Mouse (Mus musculus) intestine, embryonic 14.5 days (tissue): Measurements from ENCODE around the gene Sbf1. TPM values are rescaled to one million over a fixed set of nuclear protein-coding genes. Genes with fewer than 3 reads are reported as not detected.
A peak's percentile ranks its signal among the peaks of the same experiment; 100 is the strongest.

Source experiments
- ATAC-seq: fragments of 200-750 bp; cut with Nextera tagmentation; replicated peaks from 2 replicates; pipeline ENCODE4 v1.8.0; 2017; ENCODE audit warnings: low read depth, moderate number of reproducible peaks, moderate TSS enrichment, moderate library complexity; ENCODE audit not compliant: low FRiP score, low TSS enrichment
- DNase-seq: peaks from one replicate; pipeline ENCODE4 v3.0.0-alpha.2; 2018; ENCODE audit warnings: low spot score
- H3K27ac ChIP-seq: fragments of 300-500 bp; sonication (generic); 2 replicates; pipeline ENCODE4 v1.5.1; 2014; ENCODE audit warnings: low read depth, mild to moderate bottlenecking, control low read depth
- H3K27me3 ChIP-seq: fragments of 300-500 bp; sonication (generic); replicated peaks from 2 replicates; pipeline ENCODE4 v1.6.1; 2014; ENCODE audit warnings: low read length, control low read depth; ENCODE audit not compliant: control insufficient read depth, insufficient read depth
- H3K36me3 ChIP-seq: fragments of 300-500 bp; sonication (generic); 2 replicates; pipeline ENCODE4 v1.6.1; 2014; ENCODE audit warnings: low read length, control low read depth; ENCODE audit not compliant: control insufficient read depth, insufficient read depth
- H3K4me1 ChIP-seq: fragments of 300-500 bp; sonication (generic); replicated peaks from 2 replicates; pipeline ENCODE4 v1.6.1; 2014; ENCODE audit warnings: low read length, control low read depth, mixed read lengths; ENCODE audit not compliant: control insufficient read depth, insufficient read depth
- H3K4me2 ChIP-seq: fragments of 300-500 bp; sonication (generic); 2 replicates; pipeline ENCODE4 v1.6.1; 2014; ENCODE audit warnings: low read length
- H3K4me3 ChIP-seq: fragments of 300-500 bp; sonication (generic); 2 replicates; pipeline ENCODE4 v1.5.1; 2014; ENCODE audit warnings: low read depth, low read length, control low read depth, mixed read lengths
- H3K9ac ChIP-seq: fragments of 300-500 bp; sonication (generic); 2 replicates; pipeline ENCODE4 v1.6.1; 2014; ENCODE audit warnings: mild to moderate bottlenecking, low read length
- H3K9me3 ChIP-seq: fragments of 300-500 bp; sonication (generic); 2 replicates; pipeline ENCODE4 v1.6.1; 2016; ENCODE audit warnings: low read length, control low read depth; ENCODE audit not compliant: control insufficient read depth
- WGBS: fragments of 180-500 bp; shearing (Covaris S2); extraction: QIAGEN DNeasy Blood & Tissue Kit; methylation state at CpG from one replicate; pipeline ENCODE4 v1.1.7; 2014; 5-methylcytosine and 5-hydroxymethylcytosine counted together
- polyA plus RNA-seq: library from polyadenylated mRNA; unstranded; fragments of >200 nt; fragmentation: Nextera tagmentation; extraction: Ambion mirVana; gene quantifications from 2 replicates; pipeline ENCODE4 v1.2.1, GENCODE M21; 2014

The Sbf1 gene
- polyA plus RNA-seq, 1 experiment from 2014 or later = 53.6 TPM

- DNase-seq = no peak
- Histone ChIP-seq H3K36me3 (peaks cover 68% of the 10 kb centered on the region), H3K9me3 (no peaks in the 10 kb centered on the region), H3K4me2 (no peak overlapping the region), H3K4me3 (no peak overlapping the region), H3K4me1 (0 out of 2 replicates have a peak, but pooled peaks cover 4% of the 10 kb centered on the region), H3K27ac (no peak overlapping the region), H3K27me3 (no peaks in the 10 kb centered on the region), H3K9ac (no peak overlapping the region)
- 35% methylated on average over 1 of the region's 1 CpGs for WGBS
- 0 out of 2 replicates have a peak, but pooled peaks have one; percentile 41 for ATAC-seq
These were observed 18.6 kb downstream of the Sbf1 start for GRCm38 (mm10) chr15:89296465-89296864.

- no peak overlapping the region for H3K27ac ChIP-seq
- 0 out of 2 replicates have a peak, but pooled peaks cover 4% of the 10 kb centered on the region for H3K4me1 ChIP-seq
- no peaks in the 10 kb centered on the region for H3K27me3 ChIP-seq
- DNase-seq (no peak), ATAC-seq (no peak)
- WGBS = 92% methylated on average over 8 of the region's 8 CpGs
- no peak overlapping the region for H3K9ac ChIP-seq
- peaks cover 66% of the 10 kb centered on the region for H3K36me3 ChIP-seq
- no peak overlapping the region for H3K4me3 ChIP-seq
- no peaks in the 10 kb centered on the region for H3K9me3 ChIP-seq
- no peak overlapping the region for H3K4me2 ChIP-seq
These were observed 19.4 kb downstream of the Sbf1 start for GRCm38 (mm10) chr15:89295580-89296165.

DNA sequence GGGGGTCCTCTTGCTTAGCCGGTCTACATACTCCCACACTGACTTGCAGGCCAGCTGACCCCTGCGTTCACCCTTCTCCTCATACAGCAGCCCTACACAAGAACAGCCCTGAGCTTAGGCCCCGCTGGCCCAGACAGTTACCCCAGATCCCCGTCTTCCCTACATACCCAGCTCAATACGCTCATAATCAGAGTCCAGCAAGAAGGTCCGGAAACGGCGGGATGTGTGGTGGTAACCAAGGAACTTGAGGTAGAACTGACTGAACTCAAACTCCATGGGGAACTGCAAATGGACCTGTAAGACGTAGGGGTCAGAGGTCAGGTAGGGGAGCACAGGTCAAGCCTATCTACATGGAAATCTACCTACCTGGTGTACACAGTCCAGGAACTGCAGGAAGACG, 21.3 kb downstream of the Sbf1 start:
- ATAC-seq (no peak), DNase-seq (no peak)
- H3K9me3 ChIP-seq = no peaks in the 10 kb centered on the region
- H3K36me3 ChIP-seq = peaks cover 69% of the 10 kb centered on the region
- WGBS = 93% methylated on average over 10 of the region's 10 CpGs
- no peak overlapping the region for H3K4me2 ChIP-seq
- no peaks in the 10 kb centered on the region for H3K27me3 ChIP-seq
- H3K4me3 ChIP-seq = no peak overlapping the region
- H3K27ac ChIP-seq = no peak overlapping the region
- H3K9ac ChIP-seq = no peak overlapping the region
- 0 out of 2 replicates have a peak, but pooled peaks cover 4% of the 10 kb centered on the region for H3K4me1 ChIP-seq

DNA sequence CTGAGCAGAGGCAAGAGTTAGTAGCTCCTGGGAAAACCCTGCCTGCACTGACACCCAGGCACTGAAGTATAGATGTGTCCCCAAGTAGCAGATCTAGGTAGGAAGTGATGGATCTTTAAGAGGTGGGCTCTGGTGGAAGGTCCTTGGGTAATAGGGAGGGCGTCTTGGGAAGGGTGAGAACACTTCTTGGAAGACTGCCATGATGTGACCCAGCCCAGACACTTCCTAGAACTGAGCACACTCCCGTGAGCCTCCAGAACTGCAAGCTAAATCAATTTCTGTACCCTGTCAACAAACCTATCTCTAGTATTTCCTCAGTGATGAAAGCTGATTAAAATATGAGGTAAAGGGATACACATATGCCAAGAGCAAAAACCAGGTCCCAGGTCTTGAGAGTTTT, 22.3 kb downstream of the Sbf1 start:
- ATAC-seq = no peak
- no peak overlapping the region for H3K4me3 ChIP-seq
- H3K27ac ChIP-seq = no peak overlapping the region
- no peak overlapping the region for H3K9ac ChIP-seq
- DNase-seq = no peak
- 0 out of 2 replicates have a peak, but pooled peaks cover 4% of the 10 kb centered on the region for H3K4me1 ChIP-seq
- H3K36me3 ChIP-seq = peaks cover 78% of the 10 kb centered on the region
- no peaks in the 10 kb centered on the region for H3K27me3 ChIP-seq
- H3K4me2 ChIP-seq = no peak overlapping the region
- WGBS = 58% methylated on average over 2 of the region's 2 CpGs
- no peaks in the 10 kb centered on the region for H3K9me3 ChIP-seq

DNA sequence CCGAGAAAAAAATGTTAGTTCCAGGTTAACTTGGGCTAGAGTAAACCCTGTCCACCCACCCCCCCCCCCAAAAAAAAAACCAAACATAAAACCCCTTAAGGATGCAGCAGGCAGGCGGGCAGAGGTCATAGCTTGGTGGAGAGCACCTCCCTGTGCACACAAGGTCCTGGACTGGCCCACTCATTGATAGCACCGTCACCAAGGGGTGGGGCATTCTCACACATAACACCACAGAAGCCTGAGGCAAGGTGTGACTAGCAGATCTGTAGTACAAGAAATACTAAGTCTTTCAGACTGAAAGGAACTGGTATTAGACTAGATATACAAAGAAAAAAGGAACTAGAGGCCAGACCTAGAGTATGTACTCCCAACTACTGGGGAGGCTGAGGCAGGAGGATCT, 23.6 kb downstream of the Sbf1 start:
- Histone ChIP-seq H3K9me3 (no peaks in the 10 kb centered on the region), H3K9ac (no peak overlapping the region), H3K36me3 (peaks cover 87% of the 10 kb centered on the region), H3K4me1 (0 out of 2 replicates have a peak, but pooled peaks cover 3% of the 10 kb centered on the region), H3K4me3 (no peak overlapping the region), H3K27ac (no peak overlapping the region), H3K4me2 (no peak overlapping the region), H3K27me3 (no peaks in the 10 kb centered on the region)
- no peak for DNase-seq
- no peak for ATAC-seq
- 79% methylated on average over 3 of the region's 3 CpGs for WGBS

GRCm38 (mm10) chr15:89289455-89289854, 25.7 kb downstream of the Sbf1 start:
- no peak overlapping the region for H3K4me3 ChIP-seq
- ATAC-seq = no peak
- H3K27me3 ChIP-seq = no peaks in the 10 kb centered on the region
- DNase-seq = no peak
- H3K27ac ChIP-seq = no peak overlapping the region
- H3K9ac ChIP-seq = no peak overlapping the region
- no peak overlapping the region for H3K4me2 ChIP-seq
- H3K9me3 ChIP-seq = no peaks in the 10 kb centered on the region
- 92% methylated on average over 11 of the region's 11 CpGs for WGBS
- peaks cover 79% of the 10 kb centered on the region for H3K36me3 ChIP-seq
- no peaks in the 10 kb centered on the region for H3K4me1 ChIP-seq

DNA sequence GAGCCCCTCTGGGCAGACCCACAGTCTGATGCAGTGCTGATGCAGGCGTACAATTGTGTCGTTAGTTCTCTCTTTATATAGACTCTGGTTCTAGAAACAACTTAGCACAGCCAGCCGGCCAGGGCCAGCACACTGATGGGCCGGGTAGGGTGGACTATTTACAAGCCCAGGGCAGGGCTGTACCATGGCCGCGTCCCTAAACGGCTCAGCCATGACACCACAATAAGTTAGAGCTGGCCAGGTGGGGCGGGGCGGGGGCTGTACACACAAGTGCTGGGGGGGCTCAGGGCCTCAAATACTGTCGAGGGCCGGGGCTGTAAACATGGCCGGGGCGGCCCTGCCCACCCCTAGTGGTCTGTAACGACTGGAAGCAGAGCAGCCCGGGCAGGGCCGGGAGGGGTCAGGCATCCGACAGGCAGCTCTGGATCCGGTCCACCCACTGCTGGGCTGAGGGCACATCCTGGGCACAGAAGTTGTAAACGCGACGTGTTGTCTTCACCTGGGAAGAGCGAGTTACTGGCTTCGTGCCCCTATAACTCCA, 26.8 kb downstream of the Sbf1 start:
- DNase-seq = no peak
- ATAC-seq = no peak
- Histone ChIP-seq H3K27me3 (no peaks in the 10 kb centered on the region), H3K9ac (no peak overlapping the region), H3K9me3 (no peaks in the 10 kb centered on the region), H3K36me3 (peaks cover 79% of the 10 kb centered on the region), H3K27ac (no peak overlapping the region), H3K4me3 (no peak overlapping the region), H3K4me2 (no peak overlapping the region), H3K4me1 (no peaks in the 10 kb centered on the region)
- WGBS = 82% methylated on average over 23 of the region's 23 CpGs

GRCm38 (mm10) chr15:89286582-89286981, 28.5 kb downstream of the Sbf1 start:
- no peak overlapping the region for H3K4me2 ChIP-seq
- 90% methylated on average over 5 of the region's 5 CpGs for WGBS
- DNase-seq (no peak), ATAC-seq (no peak)
- no peak overlapping the region for H3K27ac ChIP-seq
- H3K4me3 ChIP-seq = no peak overlapping the region
- no peak overlapping the region for H3K9ac ChIP-seq
- no peaks in the 10 kb centered on the region for H3K4me1 ChIP-seq
- H3K9me3 ChIP-seq = no peaks in the 10 kb centered on the region
- no peaks in the 10 kb centered on the region for H3K27me3 ChIP-seq
- H3K36me3 ChIP-seq = peaks cover 80% of the 10 kb centered on the region

DNA sequence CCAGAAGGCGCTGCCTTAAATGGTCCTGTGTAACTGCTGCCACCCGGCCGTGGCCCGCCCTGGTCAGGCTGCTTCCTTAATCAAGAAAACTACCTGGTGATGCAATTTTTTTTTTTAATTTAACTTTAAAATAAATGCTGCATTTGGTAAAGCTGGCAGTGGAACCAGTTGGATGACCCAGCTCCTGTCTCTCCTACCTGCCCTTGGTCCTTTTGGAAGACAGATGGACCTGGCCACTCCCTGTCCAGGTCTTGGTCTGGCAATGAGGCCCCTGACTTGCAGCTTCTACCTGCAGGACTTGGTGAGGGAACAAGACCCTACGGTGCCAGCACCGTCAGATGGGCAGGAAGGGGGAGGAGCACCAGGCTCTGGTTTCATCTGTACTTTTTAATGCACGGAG, 29.0 kb downstream of the Sbf1 start:
- Histone ChIP-seq H3K4me1 (no peaks in the 10 kb centered on the region), H3K4me2 (no peak overlapping the region), H3K9me3 (no peaks in the 10 kb centered on the region), H3K4me3 (no peak overlapping the region), H3K9ac (no peak overlapping the region), H3K27ac (no peak overlapping the region), H3K36me3 (peaks cover 80% of the 10 kb centered on the region), H3K27me3 (no peaks in the 10 kb centered on the region)
- WGBS = 84% methylated on average over 7 of the region's 7 CpGs
- ATAC-seq (no peak), DNase-seq (no peak)
